Mouse (Mus musculus): ENCODE results near the gene Plch2.
A peak's percentile ranks its signal among the peaks of the same experiment; 100 is the strongest.

The Plch2 gene

GRCm38 (mm10) chr4:155056724-155057123 is at the start of gene Plch2:
Gene Plch2 (minus strand): TSS chr4:155056784.
- DNase-seq, result no peak

- no peak for DNase-seq
Measured at GRCm38 (mm10) chr4:155098572-155098971, 42.0 kb upstream of the Plch2 start.

- DNase-seq, result no peak
Measured at GRCm38 (mm10) chr4:155097452-155097851, 40.9 kb upstream of the Plch2 start.

DNA sequence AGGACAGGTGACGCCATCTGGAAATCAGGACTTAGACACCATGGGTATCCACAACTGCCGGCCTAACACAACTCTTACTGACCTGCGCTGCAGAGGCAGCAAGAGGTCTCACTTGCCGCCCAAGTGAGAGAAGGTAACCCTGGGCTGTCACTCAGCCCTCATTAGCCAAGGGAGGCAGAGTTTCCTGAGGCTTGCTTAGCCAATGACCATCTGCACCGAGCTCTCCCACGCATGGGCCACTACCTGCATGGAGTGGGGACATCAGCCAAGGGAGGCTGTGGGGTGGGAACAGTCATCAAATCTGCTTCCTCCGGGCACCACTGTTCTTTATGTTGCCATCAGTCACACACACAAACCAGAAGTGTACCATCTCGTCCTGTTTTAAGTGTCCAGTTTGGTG is 39.4 kb upstream of the Plch2 start:
- peak; percentile 82 for DNase-seq

- peak; percentile 92 for DNase-seq
Measured at GRCm38 (mm10) chr4:155095238-155095900, 38.8 kb upstream of the Plch2 start.

GRCm38 (mm10) chr4:155094565-155094964 is 38.0 kb upstream of the Plch2 start:
- peak; percentile 70 for DNase-seq

DNA sequence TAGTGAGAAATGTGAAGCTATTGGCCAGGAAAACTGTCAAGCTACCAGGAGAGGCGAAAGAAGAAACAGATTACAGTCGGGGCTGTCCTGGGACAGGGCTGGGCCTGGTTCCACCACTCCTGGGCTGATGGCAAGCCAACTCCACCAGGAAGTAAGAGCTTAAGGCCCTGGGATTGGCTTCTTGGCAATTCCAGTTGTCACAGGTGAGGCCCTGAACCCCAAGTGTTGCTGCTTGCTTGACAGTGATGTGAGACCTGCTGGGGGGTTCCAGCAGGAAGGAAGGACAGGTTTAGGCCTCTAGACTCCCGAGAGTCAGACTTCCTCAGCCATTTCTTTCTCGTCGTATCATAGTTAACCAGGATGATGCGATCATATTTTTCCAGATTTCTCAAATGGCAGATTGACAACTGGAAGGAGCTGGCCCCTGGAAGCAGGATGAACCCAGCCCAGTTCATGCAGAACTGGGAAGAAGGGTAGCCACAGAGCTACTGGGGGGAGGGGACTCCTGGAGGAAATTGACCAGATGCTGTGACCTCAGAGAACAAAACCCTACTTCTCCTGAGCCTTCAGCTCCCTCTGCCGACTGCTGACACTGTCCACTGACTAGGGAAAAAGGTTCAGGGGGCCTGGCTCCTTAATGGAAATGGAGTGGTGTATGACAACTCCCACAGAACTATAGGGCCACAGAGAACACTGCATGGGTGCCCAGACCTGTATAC is 37.0 kb upstream of the Plch2 start:
- DNase-seq, result peak; percentile 61

- peak; percentile 97 for DNase-seq
Measured at GRCm38 (mm10) chr4:155092718-155093430, 36.3 kb upstream of the Plch2 start.

GRCm38 (mm10) chr4:155090688-155091449 is 34.3 kb upstream of the Plch2 start:
- no peak for DNase-seq

- no peak for DNase-seq
Measured at GRCm38 (mm10) chr4:155090147-155090546, 33.6 kb upstream of the Plch2 start.

- DNase-seq, result peak; percentile 46
Measured at GRCm38 (mm10) chr4:155089241-155089640, 32.7 kb upstream of the Plch2 start.

- DNase-seq, result peak; percentile 100
Measured at GRCm38 (mm10) chr4:155086108-155087024, 29.8 kb upstream of the Plch2 start, which contains the start of the genes Rer1 and Morn1. Gene Rer1 (minus strand): TSS chr4:155086382. Gene Morn1 (plus strand): TSS chr4:155086577.

DNA sequence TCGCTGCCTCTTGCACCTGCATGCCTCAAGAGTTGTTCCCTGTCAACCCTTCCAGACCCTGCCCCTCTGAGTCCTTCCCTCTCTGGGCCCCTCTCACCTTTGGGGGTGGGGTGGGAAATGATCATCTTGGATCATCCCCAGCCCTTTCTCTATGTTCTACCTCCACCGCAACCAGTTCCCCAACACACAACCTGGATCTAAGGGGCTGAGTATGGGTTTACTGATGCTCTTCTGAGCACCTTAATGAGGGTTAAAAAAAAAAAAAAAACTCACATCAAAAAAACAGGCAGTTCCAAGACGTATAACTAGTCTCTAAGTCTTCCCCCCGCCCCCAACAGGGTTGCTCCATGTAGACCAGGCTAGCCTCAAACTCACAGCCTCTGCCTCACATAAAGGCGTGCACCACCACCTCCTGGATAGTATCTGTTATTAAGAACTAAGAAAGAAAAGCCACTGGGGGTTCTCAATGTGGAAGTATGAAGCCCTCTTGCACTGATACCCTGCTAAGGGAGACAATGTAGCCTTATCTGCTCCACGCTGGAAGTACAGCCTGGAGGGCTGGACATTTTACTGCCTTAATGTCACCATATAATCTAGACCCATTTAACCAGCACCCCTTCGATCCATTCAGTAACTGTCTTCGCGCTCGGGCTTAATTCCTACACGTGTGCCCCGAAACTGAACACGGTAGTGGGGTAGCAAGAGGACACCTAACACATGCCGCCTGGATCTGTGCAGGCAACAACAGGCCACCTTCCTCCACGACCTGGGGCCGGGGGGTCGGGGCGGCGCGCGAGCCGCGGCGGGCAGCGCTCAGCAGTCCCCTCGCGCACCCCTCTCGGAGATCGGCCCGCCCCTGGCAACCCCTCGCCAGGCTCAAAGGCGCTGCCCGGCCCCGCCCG is 28.9 kb upstream of the Plch2 start:
- peak; percentile 55 for DNase-seq

DNA sequence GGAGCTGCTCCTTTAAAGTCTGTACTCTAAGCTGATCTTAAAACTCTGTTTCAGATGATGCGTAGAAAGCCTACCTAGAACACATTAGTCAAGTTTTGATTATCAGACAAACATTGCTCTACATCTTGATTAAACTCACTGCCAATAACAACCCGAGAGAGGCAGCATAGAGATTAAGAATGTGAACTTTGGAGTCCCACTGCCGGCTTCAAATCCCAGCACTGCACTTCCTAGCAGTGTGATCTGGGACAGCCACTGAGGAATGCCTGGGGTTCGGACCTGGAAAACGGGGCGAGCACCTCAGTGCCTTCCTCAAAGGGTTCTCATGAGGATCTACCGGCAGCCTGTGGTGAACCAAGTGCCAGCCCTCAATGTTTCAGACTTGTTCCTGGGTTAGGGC is 27.8 kb upstream of the Plch2 start:
- DNase-seq, result no peak

GRCm38 (mm10) chr4:155083553-155083952 is 27.0 kb upstream of the Plch2 start:
- peak; percentile 22 for DNase-seq

GRCm38 (mm10) chr4:155079666-155080065 is 23.1 kb upstream of the Plch2 start:
- no peak for DNase-seq

DNA sequence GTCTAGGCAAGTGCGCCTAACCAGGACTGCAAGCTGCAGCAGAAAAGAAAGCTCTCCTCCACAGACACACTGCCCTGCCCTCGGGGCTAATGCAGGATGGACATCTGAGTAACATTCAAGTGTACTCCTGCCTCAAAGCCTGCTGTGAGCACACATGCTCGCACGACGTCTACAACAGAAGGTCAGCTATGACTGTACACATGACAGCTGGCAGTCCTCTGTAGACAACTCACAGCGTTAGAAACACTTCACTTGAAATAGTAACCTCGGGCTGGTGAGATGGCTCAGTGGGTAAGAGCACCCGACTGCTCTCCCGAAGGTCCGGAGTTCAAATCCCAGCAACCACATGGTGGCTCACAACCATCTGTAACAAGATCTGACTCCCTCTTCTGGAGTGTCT is 22.2 kb upstream of the Plch2 start:
- DNase-seq, result peak; percentile 52

DNA sequence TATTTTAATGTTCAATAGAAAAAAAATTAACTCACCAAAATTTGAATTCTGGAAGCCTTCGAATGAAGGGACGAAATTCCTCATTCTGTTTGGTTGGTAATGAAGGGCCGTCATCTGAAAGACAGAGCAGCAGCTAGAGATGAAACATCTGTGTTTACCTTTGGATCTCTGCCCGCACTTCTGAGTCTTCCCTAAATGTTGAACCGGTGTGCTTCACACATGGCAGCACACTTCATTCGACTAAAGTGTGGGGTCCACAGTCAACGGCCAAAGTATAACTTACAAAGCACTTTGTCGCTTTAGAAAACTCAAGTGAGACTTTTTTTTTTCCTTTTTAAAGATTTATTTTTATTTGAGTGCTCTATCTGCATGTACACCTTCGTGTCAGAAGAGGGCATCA is 20.1 kb upstream of the Plch2 start:
- no peak for DNase-seq

DNA sequence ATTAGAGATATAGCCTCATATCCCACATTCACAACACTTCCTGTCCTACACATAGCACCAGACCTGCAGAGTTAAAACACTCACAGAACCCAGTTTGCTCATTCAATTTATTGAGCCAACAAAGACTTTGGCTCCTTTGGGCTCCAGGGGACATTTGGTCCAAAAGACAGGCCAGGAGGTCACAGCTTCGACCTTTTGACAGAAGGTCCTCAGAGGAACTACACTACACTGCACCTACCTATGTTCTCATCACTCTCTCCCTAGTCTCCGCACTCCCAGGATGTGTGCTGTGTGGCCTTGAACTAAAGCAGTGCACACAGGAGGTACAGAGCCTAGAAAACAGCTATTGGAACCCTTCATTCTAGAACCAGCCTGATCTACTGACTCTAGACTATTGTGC is 19.2 kb upstream of the Plch2 start:
- no peak for DNase-seq

DNA sequence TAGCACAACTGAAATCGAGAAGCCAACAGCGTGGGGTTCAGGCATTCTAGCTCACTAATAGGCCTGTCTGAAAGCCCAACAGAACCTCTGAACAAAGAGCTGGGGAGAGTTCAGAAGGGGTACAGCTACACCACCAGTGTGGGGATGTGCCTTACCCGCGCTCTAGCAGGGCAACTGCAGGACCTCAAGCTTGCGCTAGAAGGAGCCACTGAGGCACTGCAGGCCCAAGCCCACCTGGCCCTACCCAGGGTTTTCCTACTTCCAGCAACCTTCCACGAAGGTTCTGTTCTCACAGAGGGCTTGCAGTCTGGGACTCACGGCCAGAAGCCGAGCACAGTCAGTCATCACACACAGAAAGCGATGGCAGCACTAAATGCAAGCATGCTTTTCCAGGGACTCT is 18.6 kb upstream of the Plch2 start:
- DNase-seq, result no peak

DNA sequence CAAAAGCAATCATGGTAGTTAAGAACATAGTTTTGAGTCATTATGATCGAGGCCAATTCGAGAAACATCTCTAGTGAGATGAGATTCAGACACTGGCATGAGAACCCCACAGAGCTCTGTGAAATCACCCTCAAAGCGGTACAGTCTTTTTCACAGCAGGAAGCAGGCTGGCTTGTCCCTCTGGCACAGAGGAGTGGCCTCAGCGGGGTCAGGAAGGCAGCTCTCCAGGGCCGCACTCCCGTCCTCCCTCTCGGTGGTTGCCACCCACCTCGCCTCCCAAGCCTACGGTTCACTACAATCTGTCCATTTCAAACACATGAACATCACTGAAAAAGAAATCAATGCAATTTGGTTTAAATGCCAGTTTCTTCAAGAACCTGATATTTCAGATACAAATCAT is 17.8 kb upstream of the Plch2 start:
- peak; percentile 47 for DNase-seq
